Mouse (Mus musculus) CH12.LX (cell line): ENCODE measurements at regions not wholly inside any gene's neighbourhood (a gene's known extent, or its start where the extent isn't known, plus 50 kb on each side); places are given as distances from the start of the nearest gene placed in this dataset.

Source experiments
- DNase-seq: peaks from one replicate; pipeline ENCODE4 v3.0.0-alpha.2; 2013; ENCODE audit errors: extremely low read depth
- H3K27ac ChIP-seq: 2 replicates; pipeline ENCODE4 v1.5.1; 2012; ENCODE audit warnings: low read depth, mild to moderate bottlenecking, control low read depth, moderate library complexity; ENCODE audit not compliant: insufficient read depth
- H3K27me3 ChIP-seq: replicated peaks from 2 replicates; pipeline ENCODE3; 2012; ENCODE audit warnings: inconsistent platforms
- H3K36me3 ChIP-seq, 2 experiments: replicated peaks in 1 of 2; 2 replicates each; pipeline versions ENCODE3 to v1.6.1; 2012; ENCODE audit warnings: inconsistent platforms in 1 of 2, low read length in 1 of 2, mild to moderate bottlenecking in 1 of 2, mixed read lengths in 1 of 2, moderate library complexity in 1 of 2; ENCODE audit not compliant: control insufficient read depth in 1 of 2, insufficient read depth in 1 of 2
- H3K4me1 ChIP-seq, 2 experiments: 2 replicates each; pipeline ENCODE4 v1.6.1; 2012; ENCODE audit warnings: inconsistent platforms in 1 of 2, moderate library complexity in 1 of 2; ENCODE audit not compliant: insufficient read depth in 2 of 2, control insufficient read depth in 1 of 2
- H3K4me2 ChIP-seq: 2 replicates; pipeline ENCODE4 v1.6.1; 2012; ENCODE audit warnings: low read depth, mild to moderate bottlenecking, control low read depth; ENCODE audit not compliant: poor library complexity, insufficient read depth, severe bottlenecking
- H3K4me3 ChIP-seq, 3 experiments: fragments of 150-350 bp in 1 of 3; sonication (generic) in 1 of 3; replicated peaks in 1 of 3; 2 replicates each; pipeline versions ENCODE3 to v1.5.1; 2011 to 2012; ENCODE audit warnings: low read depth in 2 of 3, low read length in 2 of 3, mild to moderate bottlenecking in 2 of 3, moderate library complexity in 2 of 3, control low read depth in 1 of 3, improper control_type of control experiment in 1 of 3, inconsistent platforms in 1 of 3, mixed read lengths in 1 of 3; ENCODE audit not compliant: poor library complexity in 1 of 3
- H3K79me2 ChIP-seq: replicated peaks from 2 replicates; pipeline ENCODE4 v1.6.1; 2012; ENCODE audit warnings: mild to moderate bottlenecking, moderate library complexity; ENCODE audit not compliant: control insufficient read depth, poor library complexity, insufficient read depth, severe bottlenecking; ENCODE audit errors: extremely low read depth
- H3K9ac ChIP-seq: 2 replicates; pipeline ENCODE4 v1.6.1; 2012; ENCODE audit warnings: low read depth, mild to moderate bottlenecking, control low read depth, moderate library complexity; ENCODE audit not compliant: insufficient read depth
- H3K9me3 ChIP-seq: replicated peaks from 2 replicates; pipeline ENCODE3; 2012; ENCODE audit warnings: low read length, inconsistent platforms, mixed read lengths
- CHD1 ChIP-seq: IDR thresholded peaks from 2 replicates; pipeline ENCODE4 v1.6.1; 2012; ENCODE audit warnings: low read depth, low read length, improper control_type of control experiment, inconsistent platforms
- CTCF ChIP-seq, 2 experiments: IDR thresholded peaks in 1 of 2; conservative IDR thresholded peaks in 1 of 2; 2 replicates each; pipeline ENCODE4 v1.5.1; 2011 to 2012; ENCODE audit warnings: low read depth in 2 of 2, low read length in 2 of 2, improper control_type of control experiment in 1 of 2, inconsistent platforms in 1 of 2, mild to moderate bottlenecking in 1 of 2, moderate library complexity in 1 of 2
- E2F4 ChIP-seq: IDR thresholded peaks from 2 replicates; pipeline ENCODE4 v1.6.1; 2011; ENCODE audit warnings: low read depth, low read length, improper control_type of control experiment; ENCODE audit not compliant: insufficient replicate concordance
- ELF1 ChIP-seq: IDR thresholded peaks from 2 replicates; pipeline ENCODE4 v1.6.1; 2014; ENCODE audit warnings: low read depth, mild to moderate bottlenecking, inconsistent platforms, low read length, improper control_type of control experiment
- HCFC1 ChIP-seq: IDR thresholded peaks from 2 replicates; pipeline ENCODE4 v1.6.1; 2012; ENCODE audit warnings: low read depth, mild to moderate bottlenecking, inconsistent platforms, low read length, improper control_type of control experiment
- IRF4 ChIP-seq: IDR thresholded peaks from 2 replicates; pipeline ENCODE4 v1.6.1; 2014; ENCODE audit warnings: low read depth, mild to moderate bottlenecking, inconsistent platforms, low read length, improper control_type of control experiment
- JUND ChIP-seq: conservative IDR thresholded peaks from 2 replicates; pipeline ENCODE4 v1.6.1; 2011; ENCODE audit warnings: low read depth, low read length, improper control_type of control experiment
- KAT2A ChIP-seq: IDR thresholded peaks from 2 replicates; pipeline ENCODE4 v1.6.1; 2012; ENCODE audit warnings: low read length, improper control_type of control experiment, inconsistent platforms; ENCODE audit not compliant: insufficient replicate concordance
- MAX ChIP-seq: IDR thresholded peaks from 2 replicates; pipeline ENCODE4 v1.6.1; 2011; ENCODE audit warnings: low read length, improper control_type of control experiment
- MAZ ChIP-seq: IDR thresholded peaks from 2 replicates; pipeline ENCODE4 v1.6.1; 2012; ENCODE audit warnings: low read depth, mild to moderate bottlenecking, inconsistent platforms, low read length, improper control_type of control experiment, moderate library complexity
- MXI1 ChIP-seq: IDR thresholded peaks from 2 replicates; pipeline ENCODE4 v1.6.1; 2011; ENCODE audit warnings: mild to moderate bottlenecking, low read depth, low read length, improper control_type of control experiment
- NRF1 ChIP-seq: IDR thresholded peaks from 2 replicates; pipeline ENCODE4 v1.6.1; 2014; ENCODE audit warnings: low read depth, mild to moderate bottlenecking, inconsistent platforms, low read length, improper control_type of control experiment, moderate library complexity
- PAX5 ChIP-seq: IDR thresholded peaks from 2 replicates; pipeline ENCODE4 v1.6.1; 2012; ENCODE audit warnings: low read length, inconsistent platforms, mixed read lengths
- POLR2A ChIP-seq: IDR thresholded peaks from 2 replicates; pipeline ENCODE4 v1.6.1; 2011; ENCODE audit warnings: low read depth, mild to moderate bottlenecking, improper control_type of control experiment, low read length
- POLR2AphosphoS2 ChIP-seq: IDR thresholded peaks from 2 replicates; pipeline ENCODE4 v1.6.1; 2011; ENCODE audit warnings: low read depth, low read length, improper control_type of control experiment
- RAD21 ChIP-seq: IDR thresholded peaks from 2 replicates; pipeline ENCODE4 v1.6.1; 2011; ENCODE audit warnings: low read depth, mild to moderate bottlenecking, low read length, improper control_type of control experiment, moderate library complexity
- RCOR1 ChIP-seq: conservative IDR thresholded peaks from 2 replicates; pipeline ENCODE4 v1.6.1; 2012; ENCODE audit warnings: low read depth, mild to moderate bottlenecking, inconsistent platforms, low read length, improper control_type of control experiment
- SIN3A ChIP-seq: IDR thresholded peaks from 2 replicates; pipeline ENCODE4 v1.6.1; 2012; ENCODE audit warnings: low read length, improper control_type of control experiment, inconsistent platforms
- SMC3 ChIP-seq: IDR thresholded peaks from 2 replicates; pipeline ENCODE4 v1.6.1; 2011; ENCODE audit warnings: low read depth, low read length, improper control_type of control experiment
- TCF12 ChIP-seq: IDR thresholded peaks from 2 replicates; pipeline ENCODE4 v1.6.1; 2014; ENCODE audit warnings: low read depth, mild to moderate bottlenecking, inconsistent platforms, low read length, improper control_type of control experiment
- USF1 ChIP-seq: IDR thresholded peaks from 2 replicates; pipeline ENCODE4 v1.6.1; 2014; ENCODE audit warnings: low read depth, mild to moderate bottlenecking, inconsistent platforms, low read length, improper control_type of control experiment
- dilution Hi-C: fragments of 300-500 bp; cut with MboI; formaldehyde crosslinking; loops from 2 replicates; pipeline ENCODE4 v1.14.3; 2020; ENCODE audit warnings: low sequenced_read_pairs; ENCODE audit not compliant: extremely low pct_unique_long_range_greater_than_20kb, extremely low pct_ligation_motif_present
- in situ Hi-C: fragments of 300-500 bp; cut with MboI; formaldehyde crosslinking; loops from 3 replicates; pipeline ENCODE4 v1.14.3; 2019; ENCODE audit warnings: low sequenced_read_pairs, low pct_ligation_motif_present, low pct_unique_long_range_greater_than_20kb, mixed read lengths

DNA sequence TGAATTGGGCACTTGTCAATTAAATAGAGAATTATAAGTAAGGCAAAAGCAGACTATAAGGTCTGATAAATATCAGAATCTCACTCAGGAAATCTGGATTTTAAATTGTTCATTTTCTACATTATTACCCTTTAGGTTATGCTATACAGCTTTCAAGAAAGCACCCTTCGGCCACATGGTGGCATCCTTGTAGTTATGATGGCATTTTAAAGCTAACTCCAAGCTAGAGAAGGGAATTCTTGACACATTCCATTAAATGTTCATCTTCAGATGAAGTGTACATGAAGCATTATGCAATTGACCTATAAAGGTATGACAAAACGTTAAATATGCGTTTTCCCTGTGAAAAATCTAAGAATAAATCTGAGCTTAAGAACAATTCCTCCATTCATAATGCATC lies 578.5 kb upstream of the Fbxo33 start:
- no peaks in the 10 kb centered on the region for H3K4me1 ChIP-seq
- no peak overlapping the region for H3K9ac ChIP-seq
- H3K36me3 ChIP-seq, result no peaks in the 10 kb centered on the region
- DNase-seq, result peak; percentile 6
- no peaks in the 10 kb centered on the region for H3K9me3 ChIP-seq
- TF ChIP-seq PAX5, result no peak
- TF ChIP-seq JUND, result no peak
- TF ChIP-seq RAD21, result peak; percentile 60
- peak; percentile 41 for TF ChIP-seq SMC3
- no peak for TF ChIP-seq POLR2AphosphoS2
- peak in 1 of 2 experiments; percentile 45; a peak in 2 of 4 replicates for TF ChIP-seq CTCF (conservative IDR thresholded peaks at IDR 0.05 in 1 of 2, IDR thresholded peaks at IDR 0.05 in 1 of 2; ENCODE audit: low read depth in 2 of 2, low read length in 2 of 2)
- TF ChIP-seq KAT2A, result no peak
- TF ChIP-seq IRF4, result no peak
- TF ChIP-seq MAX, result no peak
- no peak for TF ChIP-seq POLR2A
- no peak for TF ChIP-seq USF1
- no peak for TF ChIP-seq HCFC1
- no peak for TF ChIP-seq MAZ
- TF ChIP-seq E2F4, result no peak
- TF ChIP-seq ELF1, result no peak
- no peak for TF ChIP-seq CHD1
- TF ChIP-seq NRF1, result no peak
- no peak for TF ChIP-seq TCF12
- no peak for TF ChIP-seq MXI1
- TF ChIP-seq, all 38 proteins: peak for 3
- dilution Hi-C loops, result no loop called here
- H3K4me2 ChIP-seq, result no peak overlapping the region
- in situ Hi-C loops, result no loop called here
- no peak overlapping the region for H3K4me3 ChIP-seq
- no peaks in the 10 kb centered on the region for H3K79me2 ChIP-seq
- no peak overlapping the region for H3K27ac ChIP-seq
- no peaks in the 10 kb centered on the region for H3K27me3 ChIP-seq

GRCm38 (mm10) chr12:59791473-59791872 lies 571.9 kb upstream of the Fbxo33 start:
- in situ Hi-C loops, result no loop called here
- H3K4me2 ChIP-seq, result no peak overlapping the region
- no peak for TF ChIP-seq SIN3A
- no peak for TF ChIP-seq RCOR1
- peak; percentile 54 for TF ChIP-seq CTCF (conservative IDR thresholded peaks at IDR 0.05 in 1 of 2, IDR thresholded peaks at IDR 0.05 in 1 of 2; ENCODE audit: low read depth in 2 of 2, low read length in 2 of 2)
- peak; percentile 50 for TF ChIP-seq SMC3
- peak; percentile 44 for TF ChIP-seq RAD21
- dilution Hi-C loops, result no loop called here
- no peaks in the 10 kb centered on the region for H3K9me3 ChIP-seq
- no peaks in the 10 kb centered on the region for H3K36me3 ChIP-seq
- no peak overlapping the region for H3K4me3 ChIP-seq
- H3K27me3 ChIP-seq, result no peaks in the 10 kb centered on the region
- DNase-seq, result peak; percentile 58
- H3K4me1 ChIP-seq, result no peaks in the 10 kb centered on the region
- no peaks in the 10 kb centered on the region for H3K79me2 ChIP-seq
- H3K27ac ChIP-seq, result no peak overlapping the region
- no peak overlapping the region for H3K9ac ChIP-seq
